Mouse (Mus musculus): ENCODE results near the gene Col4a3bp. TPM values are rescaled to one million over a fixed set of nuclear protein-coding genes. Genes with fewer than 3 reads are reported as not detected.

Col4a3bp gene
- polyA plus RNA-seq, 1 experiment = 13.9 TPM

- Histone ChIP-seq H3K36me3 (ENCODE audit: control insufficient read depth, insufficient read depth) (peaks cover 8% of the 10 kb centered on the region), H3K27me3 (ENCODE audit: control insufficient read depth, insufficient read depth, insufficient read length) (no peaks in the 10 kb centered on the region), H3K4me3 (ENCODE audit: insufficient read depth, poor library complexity, severe bottlenecking) (no peak overlapping the region), H3K79me2 (ENCODE audit: control insufficient read depth, insufficient read depth) (peaks cover 11% of the 10 kb centered on the region), H3K79me3 (ENCODE audit: low read depth) (no peaks in the 10 kb centered on the region), H3ac (ENCODE audit: control insufficient read depth, insufficient read length, low read depth) (no peak overlapping the region)
- no peak for TF ChIP-seq MYOG (IDR thresholded peaks at IDR 0.05; ENCODE audit: control insufficient read depth, extremely low read depth, insufficient read length)
- TF ChIP-seq FOSL1 (IDR thresholded peaks at IDR 0.05; ENCODE audit: insufficient read depth, low read length, poor library complexity, severe bottlenecking) = no peak
- TF ChIP-seq MYOD1 (IDR thresholded peaks at IDR 0.05; ENCODE audit: control insufficient read depth, insufficient read length, low read depth) = no peak
- TF ChIP-seq CTCF (IDR thresholded peaks at IDR 0.05; ENCODE audit: control insufficient read depth, insufficient read depth, insufficient read length) = no peak
- TF ChIP-seq MAX (IDR thresholded peaks at IDR 0.05) = no peak
- no peak for TF ChIP-seq USF1 (IDR thresholded peaks at IDR 0.05; ENCODE audit: low read depth)
These were observed 56.8 kb downstream of the Col4a3bp start for GRCm38 (mm10) chr13:96599182-96599581.

GRCm38 (mm10) chr13:96604242-96604641, 61.8 kb downstream of the Col4a3bp start:
- H3K4me3 ChIP-seq (ENCODE audit: insufficient read depth, poor library complexity, severe bottlenecking) = no peak overlapping the region
- H3K79me3 ChIP-seq (ENCODE audit: low read depth) = no peaks in the 10 kb centered on the region
- H3ac ChIP-seq (ENCODE audit: control insufficient read depth, insufficient read length, low read depth) = no peak overlapping the region
- no peaks in the 10 kb centered on the region for H3K79me2 ChIP-seq (ENCODE audit: control insufficient read depth, insufficient read depth)
- no peaks in the 10 kb centered on the region for H3K27me3 ChIP-seq (ENCODE audit: control insufficient read depth, insufficient read depth, insufficient read length)
- peaks cover 10% of the 10 kb centered on the region for H3K36me3 ChIP-seq (ENCODE audit: control insufficient read depth, insufficient read depth)
- TF ChIP-seq MYOD1 (IDR thresholded peaks at IDR 0.05; ENCODE audit: control insufficient read depth, insufficient read length, low read depth) = no peak
- TF ChIP-seq MYOG (IDR thresholded peaks at IDR 0.05; ENCODE audit: control insufficient read depth, extremely low read depth, insufficient read length) = no peak
- TF ChIP-seq FOSL1 (IDR thresholded peaks at IDR 0.05; ENCODE audit: insufficient read depth, low read length, poor library complexity, severe bottlenecking) = no peak
- TF ChIP-seq CTCF (IDR thresholded peaks at IDR 0.05; ENCODE audit: control insufficient read depth, insufficient read depth, insufficient read length) = no peak
- no peak for TF ChIP-seq CEBPB (IDR thresholded peaks at IDR 0.05; ENCODE audit: low read depth)
- TF ChIP-seq USF1 (IDR thresholded peaks at IDR 0.05; ENCODE audit: low read depth) = no peak
- no peak for TF ChIP-seq MAX (IDR thresholded peaks at IDR 0.05)

- no peak overlapping the region for H3K4me3 ChIP-seq (ENCODE audit: insufficient read depth, poor library complexity, severe bottlenecking)
- no peaks in the 10 kb centered on the region for H3K79me2 ChIP-seq (ENCODE audit: control insufficient read depth, insufficient read depth)
- H3K27me3 ChIP-seq (ENCODE audit: control insufficient read depth, insufficient read depth, insufficient read length) = no peaks in the 10 kb centered on the region
- peaks cover 45% of the 10 kb centered on the region for H3K36me3 ChIP-seq (ENCODE audit: control insufficient read depth, insufficient read depth)
- no peak for TF ChIP-seq MAX (IDR thresholded peaks at IDR 0.05)
- TF ChIP-seq CEBPB (IDR thresholded peaks at IDR 0.05; ENCODE audit: low read depth) = no peak
- TF ChIP-seq MYOD1 (IDR thresholded peaks at IDR 0.05; ENCODE audit: control insufficient read depth, insufficient read length, low read depth) = no peak
- no peak for TF ChIP-seq CTCF (IDR thresholded peaks at IDR 0.05; ENCODE audit: control insufficient read depth, insufficient read depth, insufficient read length)
- no peak for TF ChIP-seq MYOG (IDR thresholded peaks at IDR 0.05; ENCODE audit: control insufficient read depth, extremely low read depth, insufficient read length)
- TF ChIP-seq FOSL1 (IDR thresholded peaks at IDR 0.05; ENCODE audit: insufficient read depth, low read length, poor library complexity, severe bottlenecking) = no peak
- no peak for TF ChIP-seq USF1 (IDR thresholded peaks at IDR 0.05; ENCODE audit: low read depth)
- H3ac ChIP-seq (ENCODE audit: control insufficient read depth, insufficient read length, low read depth) = no peak overlapping the region
- H3K79me3 ChIP-seq (ENCODE audit: low read depth) = no peaks in the 10 kb centered on the region
These were observed 72.2 kb downstream of the Col4a3bp start for GRCm38 (mm10) chr13:96614615-96615014.

- no peak overlapping the region for H3ac ChIP-seq (ENCODE audit: control insufficient read depth, insufficient read length, low read depth)
- H3K4me3 ChIP-seq (ENCODE audit: insufficient read depth, poor library complexity, severe bottlenecking) = no peak overlapping the region
- no peaks in the 10 kb centered on the region for H3K27me3 ChIP-seq (ENCODE audit: control insufficient read depth, insufficient read depth, insufficient read length)
- peaks cover 28% of the 10 kb centered on the region for H3K36me3 ChIP-seq (ENCODE audit: control insufficient read depth, insufficient read depth)
- H3K79me3 ChIP-seq (ENCODE audit: low read depth) = no peaks in the 10 kb centered on the region
- TF ChIP-seq CTCF (IDR thresholded peaks at IDR 0.05; ENCODE audit: control insufficient read depth, insufficient read depth, insufficient read length) (no peak), MYOG (IDR thresholded peaks at IDR 0.05; ENCODE audit: control insufficient read depth, extremely low read depth, insufficient read length) (no peak), FOSL1 (IDR thresholded peaks at IDR 0.05; ENCODE audit: insufficient read depth, low read length, poor library complexity, severe bottlenecking) (no peak), MYOD1 (IDR thresholded peaks at IDR 0.05; ENCODE audit: control insufficient read depth, insufficient read length, low read depth) (no peak), CEBPB (IDR thresholded peaks at IDR 0.05; ENCODE audit: low read depth) (no peak), USF1 (IDR thresholded peaks at IDR 0.05; ENCODE audit: low read depth) (no peak), MAX (IDR thresholded peaks at IDR 0.05) (no peak)
- H3K79me2 ChIP-seq (ENCODE audit: control insufficient read depth, insufficient read depth) = no peaks in the 10 kb centered on the region
These were observed 78.5 kb downstream of the Col4a3bp start for GRCm38 (mm10) chr13:96620891-96621290.

- H3K79me2 ChIP-seq (ENCODE audit: control insufficient read depth, insufficient read depth) = no peaks in the 10 kb centered on the region
- no peak overlapping the region for H3K4me3 ChIP-seq (ENCODE audit: insufficient read depth, poor library complexity, severe bottlenecking)
- no peaks in the 10 kb centered on the region for H3K79me3 ChIP-seq (ENCODE audit: low read depth)
- H3ac ChIP-seq (ENCODE audit: control insufficient read depth, insufficient read length, low read depth) = no peak overlapping the region
- H3K27me3 ChIP-seq (ENCODE audit: control insufficient read depth, insufficient read depth, insufficient read length) = no peaks in the 10 kb centered on the region
- TF ChIP-seq USF1 (IDR thresholded peaks at IDR 0.05; ENCODE audit: low read depth) (no peak), MYOG (IDR thresholded peaks at IDR 0.05; ENCODE audit: control insufficient read depth, extremely low read depth, insufficient read length) (no peak), CEBPB (IDR thresholded peaks at IDR 0.05; ENCODE audit: low read depth) (no peak), CTCF (IDR thresholded peaks at IDR 0.05; ENCODE audit: control insufficient read depth, insufficient read depth, insufficient read length) (no peak), FOSL1 (IDR thresholded peaks at IDR 0.05; ENCODE audit: insufficient read depth, low read length, poor library complexity, severe bottlenecking) (no peak), MAX (IDR thresholded peaks at IDR 0.05) (no peak), MYOD1 (IDR thresholded peaks at IDR 0.05; ENCODE audit: control insufficient read depth, insufficient read length, low read depth) (no peak)
- peaks cover 32% of the 10 kb centered on the region for H3K36me3 ChIP-seq (ENCODE audit: control insufficient read depth, insufficient read depth)
These were observed 88.0 kb downstream of the Col4a3bp start for GRCm38 (mm10) chr13:96630396-96630795.

GRCm38 (mm10) chr13:96644168-96644567, 101.8 kb downstream of the Col4a3bp start:
- H3K79me3 ChIP-seq (ENCODE audit: low read depth) = no peaks in the 10 kb centered on the region
- no peaks in the 10 kb centered on the region for H3K27me3 ChIP-seq (ENCODE audit: control insufficient read depth, insufficient read depth, insufficient read length)
- no peak overlapping the region for H3K4me3 ChIP-seq (ENCODE audit: insufficient read depth, poor library complexity, severe bottlenecking)
- TF ChIP-seq USF1 (IDR thresholded peaks at IDR 0.05; ENCODE audit: low read depth) (no peak), MAX (IDR thresholded peaks at IDR 0.05) (no peak), MYOD1 (IDR thresholded peaks at IDR 0.05; ENCODE audit: control insufficient read depth, insufficient read length, low read depth) (no peak), CTCF (IDR thresholded peaks at IDR 0.05; ENCODE audit: control insufficient read depth, insufficient read depth, insufficient read length) (no peak), FOSL1 (IDR thresholded peaks at IDR 0.05; ENCODE audit: insufficient read depth, low read length, poor library complexity, severe bottlenecking) (no peak), MYOG (IDR thresholded peaks at IDR 0.05; ENCODE audit: control insufficient read depth, extremely low read depth, insufficient read length) (no peak), CEBPB (IDR thresholded peaks at IDR 0.05; ENCODE audit: low read depth) (no peak)
- H3ac ChIP-seq (ENCODE audit: control insufficient read depth, insufficient read length, low read depth) = no peak overlapping the region
- peaks cover 32% of the 10 kb centered on the region for H3K36me3 ChIP-seq (ENCODE audit: control insufficient read depth, insufficient read depth)
- no peaks in the 10 kb centered on the region for H3K79me2 ChIP-seq (ENCODE audit: control insufficient read depth, insufficient read depth)
